Mouse (Mus musculus): ENCODE data around the gene Olfr635.
"Not testable (repeated sequence)": the region's sequence is repeated elsewhere in the genome, so short reads cannot be mapped to it uniquely, and the experiment has no call there.

Gene Olfr635

DNA sequence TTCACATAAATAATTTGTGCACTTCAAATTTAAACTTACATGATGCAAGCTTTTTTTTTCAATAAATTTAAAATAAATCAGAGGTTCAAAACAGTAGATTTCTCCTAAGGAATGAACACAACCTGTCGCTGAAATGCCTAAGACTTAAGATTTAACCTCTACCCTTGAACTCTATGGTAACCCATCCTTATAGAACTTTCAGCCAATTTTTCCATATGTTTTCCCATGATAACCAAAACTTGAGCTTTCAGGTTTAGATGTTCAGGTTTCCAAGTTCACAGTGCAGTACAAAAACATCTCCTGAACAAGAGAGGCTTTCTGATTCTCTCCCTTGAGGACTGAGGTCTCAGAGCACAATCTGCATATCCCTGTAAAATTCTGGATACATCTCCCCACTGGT is at the start of gene Olfr635:
Olfr635 (plus strand) TSS at position 301 of the 400 bp plus-strand sequence.
- DNase-seq: no peak

DNA sequence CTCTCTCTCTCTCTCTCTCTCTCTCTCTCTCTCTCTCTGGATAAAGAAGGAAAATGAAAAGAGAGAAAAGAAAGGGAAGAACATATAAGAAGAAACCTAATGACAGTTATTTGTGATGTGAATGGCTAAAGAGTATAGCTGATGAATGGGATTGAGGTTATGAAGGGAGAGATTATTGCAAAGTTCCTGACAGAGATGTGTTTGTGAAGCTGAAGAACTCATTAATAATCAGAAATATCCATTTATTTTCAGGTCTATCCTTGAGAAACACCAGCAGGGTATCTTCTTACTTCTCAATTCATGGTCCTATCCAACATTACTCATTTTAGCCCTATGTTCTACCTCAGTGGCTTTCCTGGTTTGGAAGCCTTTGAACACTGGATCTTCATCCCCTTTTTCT is 42.4 kb upstream of the Olfr635 start, which contains the start of gene Olfr631:
Olfr631 (plus strand) TSS at position 301 of the 400 bp plus-strand sequence.
- DNase-seq: no peak

DNA sequence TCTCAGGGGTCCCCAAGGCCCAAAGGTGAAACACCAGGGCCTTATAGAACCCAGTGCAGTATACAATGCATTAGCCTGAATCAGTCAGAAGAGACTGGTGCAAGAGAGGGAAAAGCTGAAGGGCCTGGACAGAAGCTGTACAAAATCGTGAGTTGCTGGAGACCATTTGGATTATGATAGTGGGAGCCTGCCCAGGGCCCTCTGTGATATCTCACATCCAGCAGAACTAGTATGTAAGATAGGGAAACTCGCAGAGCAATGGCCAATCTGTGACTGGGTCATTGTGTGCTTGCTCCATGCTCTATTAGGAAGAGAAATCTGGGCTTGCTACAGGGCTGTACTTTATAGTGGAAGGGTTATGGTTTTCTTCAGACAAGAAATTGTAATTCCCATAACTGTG is 36.7 kb upstream of the Olfr635 start, which contains the start of gene Olfr632:
Olfr632 (plus strand) TSS at position 84 of the 400 bp plus-strand sequence.
- no peak for DNase-seq

DNA sequence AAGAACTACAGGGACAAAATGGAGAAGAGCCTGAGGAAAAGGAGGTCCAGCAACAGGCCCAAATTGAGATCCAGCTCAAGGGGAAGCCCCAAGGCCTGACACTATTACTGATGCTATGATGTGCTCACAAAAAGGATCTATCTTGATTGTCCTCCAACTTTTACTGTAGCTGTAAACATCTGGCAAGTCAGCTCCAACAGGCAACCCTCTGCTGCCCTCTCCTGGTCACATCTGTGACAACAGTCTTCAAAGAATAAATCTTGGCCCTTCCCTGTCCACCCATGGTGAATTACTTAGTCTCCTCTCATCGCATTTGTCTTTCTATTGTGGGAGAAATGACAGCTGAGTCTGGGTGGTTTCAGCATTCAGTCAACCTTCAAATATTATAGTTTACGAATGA is 28.2 kb upstream of the Olfr635 start:
- DNase-seq: peak; percentile 24

DNA sequence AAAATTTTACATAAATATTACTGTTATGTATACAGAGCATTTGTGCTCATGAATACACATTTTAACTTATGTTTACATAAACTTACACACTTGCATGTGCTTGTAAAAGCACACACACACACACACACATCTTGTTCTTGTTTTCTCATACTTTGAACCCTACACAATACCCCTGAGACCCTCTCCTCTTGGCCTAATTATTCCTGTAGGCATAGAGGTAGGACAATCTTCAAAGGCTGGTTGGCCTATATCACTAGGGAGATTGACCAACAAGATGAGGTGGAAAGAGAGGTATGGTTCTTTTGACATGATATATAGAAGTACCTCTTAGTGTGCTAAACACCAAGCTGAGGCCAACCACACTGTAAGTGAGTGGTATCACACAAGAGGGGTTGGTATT is 26.8 kb upstream of the Olfr635 start, which contains the start of gene Olfr633:
Olfr633 (plus strand) TSS at position 301 of the 400 bp plus-strand sequence.
- no peak for DNase-seq

DNA sequence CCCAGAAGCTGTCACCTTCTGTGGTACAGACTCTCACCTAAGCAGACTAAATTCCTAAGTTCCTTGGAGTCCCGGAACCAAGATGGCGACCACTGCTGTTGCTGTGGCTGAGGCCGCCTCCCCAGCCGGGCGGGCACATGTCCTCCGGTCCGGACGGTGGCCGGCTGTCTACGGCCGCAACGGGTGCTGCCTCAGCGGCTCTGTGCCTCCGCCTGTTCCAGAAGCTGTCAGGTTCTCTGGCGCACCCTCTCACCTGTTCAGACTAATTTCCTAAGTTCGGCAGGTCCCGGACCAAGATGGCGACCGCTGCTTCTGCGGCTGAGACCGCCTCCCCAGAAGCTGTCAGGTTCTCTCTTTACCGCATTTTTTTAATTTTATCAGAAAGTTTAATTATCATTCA is 4.1 kb upstream of the Olfr635 start:
- not testable (repeated sequence) for DNase-seq

DNA sequence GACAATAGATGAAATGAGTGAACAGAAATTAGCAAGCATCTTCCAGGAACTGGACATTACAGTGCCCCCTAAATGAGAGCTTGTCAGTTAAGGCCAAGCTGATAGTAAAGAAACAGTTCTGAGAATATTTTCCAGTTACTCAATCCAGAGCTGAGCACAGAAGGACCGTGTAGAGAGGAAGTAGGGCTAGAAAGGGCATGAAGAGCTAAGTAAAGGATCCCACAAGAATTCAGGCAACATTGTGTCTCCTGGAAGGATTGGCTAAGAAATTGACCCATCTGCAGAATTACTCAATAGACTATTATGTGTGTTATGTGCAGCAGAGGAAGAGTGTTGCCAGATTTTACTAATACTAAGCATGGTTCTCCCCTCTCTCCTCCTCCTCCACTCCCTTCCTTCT is 830 bp downstream of the Olfr635 start:
- no peak for DNase-seq

DNA sequence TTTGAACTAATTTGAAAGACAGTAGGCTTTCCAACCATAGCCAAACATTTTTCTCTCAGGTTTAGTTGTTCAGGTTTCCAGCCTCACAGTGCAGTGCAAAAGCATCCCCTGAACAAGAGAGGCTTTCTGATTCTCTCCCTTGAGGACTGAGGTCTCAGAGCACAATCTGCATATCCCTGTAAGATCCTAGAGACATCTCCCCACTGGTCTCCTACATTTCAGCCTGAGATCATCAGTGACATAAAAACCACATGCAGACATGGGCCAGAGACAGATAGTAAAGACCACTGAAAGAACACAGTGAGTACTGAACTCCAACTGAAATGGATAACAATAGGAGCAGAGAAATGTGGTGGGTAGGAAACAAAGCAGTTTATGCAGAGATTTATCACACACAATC is 27.5 kb downstream of the Olfr635 start, which contains the start of gene Olfr638:
Olfr638 (plus strand) TSS at position 301 of the 400 bp plus-strand sequence.
- DNase-seq: no peak

DNA sequence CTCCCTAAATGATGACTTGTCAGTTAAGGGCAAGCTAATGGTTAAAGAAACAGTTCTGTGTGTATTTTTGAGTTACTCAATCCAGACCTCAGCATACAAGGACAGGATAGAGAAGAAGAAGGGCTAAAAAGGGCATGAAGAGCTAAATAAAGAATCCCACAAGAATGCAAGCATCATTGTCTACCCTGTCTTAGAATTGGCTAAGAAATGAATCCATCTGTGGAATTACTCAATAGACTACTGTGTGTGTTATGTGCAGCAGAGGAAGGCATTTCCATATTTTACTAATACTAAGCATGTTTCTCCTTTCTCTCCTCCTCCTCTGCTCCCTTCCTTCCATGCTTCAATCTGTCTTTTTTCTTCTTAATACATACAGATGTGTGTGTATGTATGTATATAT is 28.2 kb downstream of the Olfr635 start:
- DNase-seq: no peak

DNA sequence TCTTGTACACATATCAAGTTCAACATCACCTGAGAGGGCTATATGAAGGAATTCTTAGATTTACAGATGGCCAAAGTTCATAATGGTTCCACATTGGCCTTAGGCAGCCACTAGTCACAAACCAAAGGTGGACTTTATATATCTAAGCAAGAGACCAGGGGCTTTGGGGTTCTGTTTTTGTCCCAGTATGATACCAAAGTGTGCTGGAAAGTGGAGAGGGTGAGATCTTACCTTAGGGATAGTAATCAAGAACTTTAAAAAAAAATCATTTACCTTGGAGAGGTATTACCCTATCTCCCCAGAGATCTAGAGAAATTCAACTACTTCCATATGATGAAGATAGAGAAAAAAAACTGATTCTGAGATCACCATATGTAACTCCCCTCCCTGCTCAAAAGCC is 46.3 kb downstream of the Olfr635 start, which contains the start of gene Olfr639:
Olfr639 (minus strand) TSS at position 101 of the 400 bp plus-strand sequence.
- DNase-seq: no peak

DNA sequence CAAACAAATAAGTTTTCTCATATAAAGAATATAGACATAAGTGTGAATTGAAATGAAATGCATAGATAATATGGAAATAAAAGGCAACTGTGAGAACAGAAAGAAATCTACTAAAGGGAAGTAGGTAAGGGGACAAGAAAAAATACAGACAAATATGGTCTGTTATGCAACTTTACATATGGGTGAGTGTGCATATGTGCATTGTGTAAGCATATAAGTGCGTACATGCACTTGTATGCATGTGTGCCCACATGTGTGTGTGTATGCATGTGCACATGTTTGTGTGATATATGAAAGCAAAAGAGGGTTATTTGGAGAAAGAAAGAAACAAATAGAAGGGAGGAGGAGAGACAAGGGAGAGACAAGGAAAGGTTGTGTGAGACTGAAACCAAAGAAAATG is 48.0 kb downstream of the Olfr635 start:
- no peak for DNase-seq

DNA sequence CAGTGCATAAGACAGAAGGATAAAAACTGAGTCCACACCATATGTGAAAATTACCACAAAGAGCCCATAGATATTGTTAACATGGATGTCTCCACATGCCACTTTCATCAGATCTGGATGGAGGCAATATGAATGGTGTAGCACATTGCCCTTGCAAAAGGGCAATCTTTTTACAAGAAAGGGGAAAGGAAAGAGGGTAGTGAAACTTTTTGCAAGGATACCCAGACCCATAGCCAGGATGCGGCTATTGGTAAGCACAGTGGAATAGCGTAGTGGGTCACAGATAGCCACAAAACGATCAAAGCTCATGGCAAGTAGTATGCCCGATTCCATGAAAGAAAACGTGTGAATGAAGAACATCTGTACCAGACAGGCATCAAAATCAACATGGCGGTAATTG is 50.7 kb downstream of the Olfr635 start:
- DNase-seq: no peak

DNA sequence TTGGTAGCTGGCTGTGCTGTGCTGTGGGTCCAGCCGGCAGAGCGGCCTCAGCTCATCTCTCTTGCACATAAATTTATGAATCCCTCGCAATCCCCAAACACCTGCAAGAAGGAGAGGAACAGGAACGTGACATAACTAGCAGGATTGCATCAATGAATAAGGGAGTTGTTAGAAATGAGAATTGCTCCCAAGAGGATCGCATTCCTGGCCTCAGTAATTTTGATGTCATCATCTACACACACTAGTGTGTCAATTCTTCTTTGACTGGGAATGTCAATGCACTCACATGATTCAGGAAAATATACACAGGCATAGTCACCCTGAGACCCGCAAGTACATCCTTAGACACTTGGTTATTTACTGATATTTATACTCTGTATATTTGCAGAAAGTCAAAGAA is 54.5 kb downstream of the Olfr635 start, which contains the start of gene Olfr640:
Olfr640 (minus strand) TSS at position 101 of the 400 bp plus-strand sequence.
- DNase-seq: no peak

DNA sequence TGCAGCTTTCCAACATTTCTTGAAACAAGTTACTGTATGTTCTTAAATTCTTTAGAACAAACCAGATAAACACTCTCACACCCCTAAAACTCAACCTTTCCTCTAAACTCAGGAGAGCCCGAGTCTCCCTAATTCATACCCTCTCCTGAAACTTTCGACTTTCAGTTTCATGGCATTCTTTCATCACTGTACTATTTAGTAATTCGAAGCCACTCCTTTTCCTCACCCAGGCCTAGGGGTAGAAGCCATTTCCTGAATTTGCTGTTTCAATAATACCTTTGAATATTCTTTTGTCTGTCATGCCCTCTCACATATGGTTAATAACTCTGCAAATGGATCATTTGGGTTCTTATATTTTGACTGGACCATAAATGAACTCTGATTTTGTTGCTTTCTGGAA is 56.0 kb downstream of the Olfr635 start:
- no peak for DNase-seq

DNA sequence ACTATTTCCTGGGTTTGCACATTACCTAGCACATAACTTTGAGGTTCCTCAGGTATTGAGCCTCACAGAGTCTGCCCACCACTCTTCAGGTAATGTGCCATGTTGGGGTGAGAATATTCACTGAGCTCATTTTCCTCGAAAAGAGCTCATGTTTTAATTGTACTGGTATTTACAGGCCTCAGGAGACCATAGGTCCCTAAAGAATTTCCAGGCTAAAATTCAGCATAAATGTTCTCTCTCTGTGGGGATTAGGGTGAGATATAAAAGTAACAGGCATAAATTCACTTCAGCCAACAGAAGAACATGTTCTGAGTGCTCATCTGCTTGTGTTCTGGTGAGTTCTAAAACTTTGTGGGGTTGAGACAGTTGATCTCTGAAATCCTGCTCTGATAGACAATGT is 64.2 kb downstream of the Olfr635 start, which contains the start of gene Olfr641:
Olfr641 (plus strand) TSS at position 301 of the 400 bp plus-strand sequence.
- no peak for DNase-seq

Data from kidney, adult 9 months (tissue).